Comparison of ENCODE assay signal across 11 mouse cellular contexts in the genomic region with DNA sequence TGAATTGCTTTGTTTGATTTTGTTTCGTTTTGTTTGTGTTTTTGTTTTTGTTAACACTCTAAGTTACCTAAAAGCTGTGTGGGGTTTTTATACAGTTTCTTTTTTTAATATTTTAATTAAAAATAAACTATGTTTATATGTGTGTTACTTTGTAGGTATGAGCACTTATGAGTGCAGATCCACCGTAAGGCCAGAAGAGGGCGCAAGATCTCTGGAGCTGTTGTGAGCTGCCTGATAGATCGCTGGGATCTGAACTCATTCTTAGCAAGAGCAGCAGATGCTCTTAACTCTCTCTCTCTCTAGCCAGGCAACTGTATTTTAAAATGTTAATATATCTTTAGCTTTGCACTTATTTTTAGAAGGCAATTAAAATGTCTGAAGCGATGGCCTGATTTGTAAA. TPM values are rescaled to one million over a fixed set of nuclear protein-coding genes. Genes with fewer than 3 reads are reported as not detected.
DNase-seq lines count a peak whose midpoint lies in the region; ATAC-seq and TF ChIP-seq lines count a peak whose summit lies in the region.
"Had no signal": no experiment of that assay in that cellular context is flagged by ENCODE, and none has a peak within 500 bp of the region (broad histone marks: within the 10 kb centered on the region; RNA-seq: fewer than 3 reads in every experiment).

No protein-coding gene starts in this region.

- H3K36me3 ChIP-seq in kidney, adult 2 months (ENCODE audit: control insufficient read depth, insufficient read depth, low read length): no peaks in the 10 kb centered on the region
- H3K36me3 ChIP-seq in midbrain, postnatal 0 days (ENCODE audit: insufficient read depth, low read length): no peaks in the 10 kb centered on the region
- no peaks in the 10 kb centered on the region for H3K36me3 ChIP-seq in midbrain, embryonic 10.5 days
- no peaks in the 10 kb centered on the region for H3K36me3 ChIP-seq in forebrain, embryonic 10.5 days (replicated peaks)

- no peak overlapping the region for H3K9ac ChIP-seq in midbrain, postnatal 0 days (replicated peaks; ENCODE audit: low read length, poor library complexity, severe bottlenecking)

- no peaks in the 10 kb centered on the region for H3K9me3 ChIP-seq in midbrain, postnatal 0 days (ENCODE audit: low read length)
- H3K9me3 ChIP-seq in midbrain, embryonic 10.5 days (replicated peaks): no peaks in the 10 kb centered on the region; the same call in 1 of the 2 replicates
- peaks cover 3% of the 10 kb centered on the region; the same call in 1 of the 2 replicates for H3K9me3 ChIP-seq in forebrain, embryonic 10.5 days

- peak; percentile 29; the same call in 1 of the 2 replicates for TF ChIP-seq CTCF in kidney, adult 2 months (conservative IDR thresholded peaks at IDR 0.05; ENCODE audit: insufficient read depth, insufficient read length, low read depth, low read length)
- peak; percentile 57 for TF ChIP-seq CTCF in midbrain, postnatal 0 days (IDR thresholded peaks at IDR 0.05)

- TF ChIP-seq POLR2A in kidney, adult 2 months (IDR thresholded peaks at IDR 0.05; ENCODE audit: low read depth, low read length): no peak

- H3K27ac ChIP-seq in kidney, adult 2 months (ENCODE audit: insufficient read depth, low read depth, low read length): peak overlapping the region; percentile 92; the same call in 1 of the 2 replicates
- H3K27ac ChIP-seq in midbrain, postnatal 0 days (ENCODE audit: low read depth, low read length): no peak overlapping the region
- no peak overlapping the region for H3K27ac ChIP-seq in midbrain, embryonic 10.5 days (replicated peaks)
- H3K27ac ChIP-seq in forebrain, embryonic 10.5 days: no peak overlapping the region
- H3K27ac ChIP-seq: hindbrain, embryonic 14.5 days; macrophage had no signal

- no peak overlapping the region for H3K4me2 ChIP-seq in midbrain, postnatal 0 days (ENCODE audit: low read depth, low read length, poor library complexity, severe bottlenecking)

- no peaks in the 10 kb centered on the region for H3K27me3 ChIP-seq in kidney, adult 2 months (replicated peaks; ENCODE audit: control insufficient read depth, insufficient read depth, low read length)
- no peaks in the 10 kb centered on the region for H3K27me3 ChIP-seq in midbrain, postnatal 0 days (ENCODE audit: insufficient read depth, low read length)
- H3K27me3 ChIP-seq in midbrain, embryonic 10.5 days (ENCODE audit: low read depth, poor library complexity, severe bottlenecking): peaks cover 17% of the 10 kb centered on the region
- peaks cover 21% of the 10 kb centered on the region for H3K27me3 ChIP-seq in forebrain, embryonic 10.5 days (ENCODE audit: poor library complexity, severe bottlenecking)

- DNase-seq in kidney, adult 2 months: peak; percentile 49
- no peak for DNase-seq in kidney, adult 8-10 months
- DNase-seq in midbrain, postnatal 0 days (ENCODE audit: low spot score): no peak
- DNase-seq in midbrain, embryonic 10.5 days (ENCODE audit: low spot score): no peak
- peak; percentile 50 for DNase-seq in ES-CJ7 (ENCODE audit: low read depth, low spot score)
- peak; percentile 65 for DNase-seq in induced T-regulatory cell, adult 2 months (ENCODE audit: low read depth)
- DNase-seq in forebrain, embryonic 10.5 days (ENCODE audit: extremely low spot score, low spot score): no peak
- DNase-seq: cerebellum, postnatal 36 days; layer of hippocampus, adult 9-11 months had no signal

- 87% methylated on average over 5 of the region's 5 CpGs for WGBS in kidney, adult 2 months
- WGBS in midbrain, postnatal 0 days: 94% methylated on average over 5 of the region's 5 CpGs
- WGBS in midbrain, embryonic 10.5 days: 91% methylated on average over 5 of the region's 5 CpGs
- WGBS in forebrain, embryonic 10.5 days: 93% methylated on average over 5 of the region's 5 CpGs

- peaks cover 28% of the 10 kb centered on the region for H3K4me1 ChIP-seq in kidney, adult 2 months (ENCODE audit: control insufficient read depth, insufficient read depth, low read length)
- no peaks in the 10 kb centered on the region for H3K4me1 ChIP-seq in midbrain, postnatal 0 days (ENCODE audit: insufficient read depth, low read length)
- peaks cover 16% of the 10 kb centered on the region for H3K4me1 ChIP-seq in midbrain, embryonic 10.5 days
- H3K4me1 ChIP-seq in forebrain, embryonic 10.5 days: peaks cover 15% of the 10 kb centered on the region

- no peak for ATAC-seq in midbrain, postnatal 0 days (ENCODE audit: low FRiP score)

- H3K4me3 ChIP-seq in kidney, adult 2 months (ENCODE audit: insufficient read depth, low read depth, low read length): no peak overlapping the region
- H3K4me3 ChIP-seq in midbrain, postnatal 0 days (ENCODE audit: low read depth, low read length): no peak overlapping the region
- no peak overlapping the region for H3K4me3 ChIP-seq in midbrain, embryonic 10.5 days
- H3K4me3 ChIP-seq in forebrain, embryonic 10.5 days: no peak overlapping the region

RNA-seq across cellular contexts. Expression of gene Tnfsf10, which starts 32.6 kb away (rescaled TPM):
- 11.5 and 12.8 TPM in 2 replicates for polyA plus RNA-seq in kidney, adult 2 months (2012; rRNA removed)
- total RNA-seq in midbrain, postnatal 0 days (2014; rRNA removed): 0.47 and 3.3 TPM in 2 replicates
- polyA plus RNA-seq in midbrain, postnatal 0 days (2015; fragmentation: Nextera tagmentation; extraction: Ambion mirVana): 0.27 and 0.33 TPM in 2 replicates
- polyA plus RNA-seq in midbrain, embryonic 10.5 days (2016; fragmentation: Nextera tagmentation; extraction: Ambion mirVana): not detected in 2 replicates
- polyA plus RNA-seq in forebrain, embryonic 10.5 days (2016; fragmentation: Nextera tagmentation; extraction: Ambion mirVana): not detected in 2 replicates

Comparison
In these comparisons a context has a peak if more than half of its experiments do, and no peak if none do; other contexts are left out.
1. DNase-seq: peak in kidney, adult 2 months (single experiment), ES-CJ7 (single experiment) and induced T-regulatory cell, adult 2 months (single experiment); none in kidney, adult 8-10 months (0 of 2), midbrain, postnatal 0 days (single experiment), midbrain, embryonic 10.5 days (single experiment) and forebrain, embryonic 10.5 days (single experiment).